Mouse (Mus musculus) embryonic facial prominence, embryonic 11.5 days (tissue): Measurements from ENCODE around the gene Gnat1. TPM values are rescaled to one million over a fixed set of nuclear protein-coding genes. Genes with fewer than 3 reads are reported as not detected.

Experiments used
- ATAC-seq: fragments of 200-750 bp; cut with Nextera tagmentation; replicated peaks from 2 replicates; pipeline ENCODE4 v1.8.0; 2017; ENCODE audit warnings: low read depth; ENCODE audit not compliant: insufficient number of reproducible peaks, low FRiP score, low TSS enrichment
- DNase-seq: peaks from one replicate; pipeline ENCODE4 v3.0.0-alpha.2; 2015; ENCODE audit warnings: low spot score
- H3K27ac ChIP-seq: fragments of 300-500 bp; sonication (generic); replicated peaks from 2 replicates; pipeline ENCODE4 v1.5.1; 2014; ENCODE audit warnings: mild to moderate bottlenecking, low read depth, low read length, control low read depth
- H3K27me3 ChIP-seq: fragments of 300-500 bp; sonication (generic); 2 replicates; pipeline ENCODE4 v1.6.1; 2014; ENCODE audit warnings: mild to moderate bottlenecking, low read length, moderate library complexity, mixed read lengths; ENCODE audit not compliant: control insufficient read depth, insufficient read depth
- H3K36me3 ChIP-seq: fragments of 300-500 bp; sonication (generic); replicated peaks from 2 replicates; pipeline ENCODE4 v1.6.1; 2014; ENCODE audit warnings: low read depth, mild to moderate bottlenecking, low read length, moderate library complexity, mixed read lengths; ENCODE audit not compliant: control insufficient read depth, insufficient read depth
- H3K4me1 ChIP-seq: fragments of 300-500 bp; sonication (generic); 2 replicates; pipeline ENCODE4 v1.6.1; 2014; ENCODE audit warnings: low read length, mixed read lengths; ENCODE audit not compliant: control insufficient read depth, insufficient read depth
- H3K4me2 ChIP-seq: fragments of 300-500 bp; sonication (generic); 2 replicates; pipeline ENCODE4 v1.6.1; 2014; ENCODE audit warnings: low read depth, mild to moderate bottlenecking, control low read depth, low read length, moderate library complexity
- H3K4me3 ChIP-seq: fragments of 300-500 bp; sonication (generic); 2 replicates; pipeline ENCODE4 v1.5.1; 2014; ENCODE audit warnings: low read depth, low read length, control low read depth
- H3K9ac ChIP-seq: fragments of 300-500 bp; sonication (generic); replicated peaks from 2 replicates; pipeline ENCODE4 v1.6.1; 2014; ENCODE audit warnings: mild to moderate bottlenecking, control low read depth, low read length
- H3K9me3 ChIP-seq: fragments of 300-500 bp; sonication (generic); replicated peaks from 2 replicates; pipeline ENCODE4 v1.6.1; 2016; ENCODE audit warnings: mild to moderate bottlenecking, low read length, inconsistent platforms, mixed read lengths; ENCODE audit not compliant: control insufficient read depth
- WGBS: fragments of 180-500 bp; shearing (Covaris S2); extraction: QIAGEN DNeasy Blood & Tissue Kit; methylation state at CpG from one replicate; pipeline ENCODE4 v1.1.7; 2014; 5-methylcytosine and 5-hydroxymethylcytosine counted together
- polyA plus RNA-seq: library from polyadenylated mRNA; unstranded; fragments of >200 nt; fragmentation: Nextera tagmentation; extraction: Ambion mirVana; gene quantifications from 2 replicates; pipeline ENCODE4 v1.2.1, GENCODE M21; 2014

The Gnat1 gene
- polyA plus RNA-seq, 1 experiment from 2014 or later, result not detected

DNA sequence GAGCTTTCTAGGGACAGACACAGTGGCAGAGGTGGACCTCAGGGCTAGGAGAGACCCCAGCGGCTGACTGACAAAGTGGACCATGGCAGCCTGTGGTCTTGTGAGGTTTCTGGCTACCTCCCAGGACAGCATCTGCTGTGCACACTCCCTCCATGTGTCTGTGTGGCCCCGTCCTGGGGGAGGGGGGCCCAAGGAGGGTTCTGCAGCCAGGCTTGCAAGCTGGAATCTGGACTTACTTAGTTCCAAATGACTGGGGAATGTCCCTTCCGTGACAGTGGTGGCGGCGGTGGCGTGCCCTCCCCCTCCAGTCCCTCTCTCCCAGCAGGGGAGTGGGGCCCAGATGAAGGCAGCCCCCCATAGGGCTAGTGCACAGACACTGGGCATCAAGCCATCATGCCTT, 37.4 kb upstream of the Gnat1 start:
- ATAC-seq, result peak; percentile 27; the same call in 1 of the 2 replicates
- no peaks in the 10 kb centered on the region for H3K36me3 ChIP-seq
- 26% methylated on average over 6 of the region's 6 CpGs for WGBS
- H3K9ac ChIP-seq, result peak overlapping the region; percentile 7; the same call in 1 of the 2 replicates
- peak; percentile 72 for DNase-seq
- peak overlapping the region; percentile 56 for H3K27ac ChIP-seq
- H3K4me1 ChIP-seq, result peaks cover 7% of the 10 kb centered on the region
- H3K27me3 ChIP-seq, result no peaks in the 10 kb centered on the region
- H3K4me3 ChIP-seq, result no peak overlapping the region
- no peak overlapping the region for H3K4me2 ChIP-seq
- no peaks in the 10 kb centered on the region for H3K9me3 ChIP-seq

DNA sequence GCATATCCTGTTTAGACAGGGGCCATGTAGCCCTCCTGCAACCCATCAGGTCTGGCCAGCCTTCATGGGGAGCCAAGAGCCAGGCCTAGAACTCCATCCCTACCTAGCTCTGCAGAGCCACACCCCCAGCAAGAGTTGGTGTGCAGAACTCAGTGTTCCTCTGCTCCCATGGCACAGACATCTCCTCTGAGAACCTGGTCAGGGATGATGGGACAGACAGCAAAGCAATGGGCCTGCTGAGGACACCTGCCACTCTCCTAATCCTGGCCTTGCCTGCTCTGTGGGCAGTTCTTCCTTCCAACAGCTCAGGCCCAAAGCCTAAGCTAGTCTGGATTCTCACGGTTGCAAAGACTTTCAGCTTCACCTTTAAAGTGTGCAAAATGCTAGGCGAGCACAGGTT, 36.1 kb upstream of the Gnat1 start:
- Histone ChIP-seq H3K9me3 (no peaks in the 10 kb centered on the region), H3K4me1 (peaks cover 7% of the 10 kb centered on the region), H3K4me2 (no peak overlapping the region), H3K4me3 (no peak overlapping the region), H3K27ac (no peak overlapping the region), H3K27me3 (no peaks in the 10 kb centered on the region), H3K9ac (no peak overlapping the region), H3K36me3 (no peaks in the 10 kb centered on the region)
- ATAC-seq (no peak), DNase-seq (no peak)
- WGBS, result 85% methylated on average over 2 of the region's 2 CpGs

DNA sequence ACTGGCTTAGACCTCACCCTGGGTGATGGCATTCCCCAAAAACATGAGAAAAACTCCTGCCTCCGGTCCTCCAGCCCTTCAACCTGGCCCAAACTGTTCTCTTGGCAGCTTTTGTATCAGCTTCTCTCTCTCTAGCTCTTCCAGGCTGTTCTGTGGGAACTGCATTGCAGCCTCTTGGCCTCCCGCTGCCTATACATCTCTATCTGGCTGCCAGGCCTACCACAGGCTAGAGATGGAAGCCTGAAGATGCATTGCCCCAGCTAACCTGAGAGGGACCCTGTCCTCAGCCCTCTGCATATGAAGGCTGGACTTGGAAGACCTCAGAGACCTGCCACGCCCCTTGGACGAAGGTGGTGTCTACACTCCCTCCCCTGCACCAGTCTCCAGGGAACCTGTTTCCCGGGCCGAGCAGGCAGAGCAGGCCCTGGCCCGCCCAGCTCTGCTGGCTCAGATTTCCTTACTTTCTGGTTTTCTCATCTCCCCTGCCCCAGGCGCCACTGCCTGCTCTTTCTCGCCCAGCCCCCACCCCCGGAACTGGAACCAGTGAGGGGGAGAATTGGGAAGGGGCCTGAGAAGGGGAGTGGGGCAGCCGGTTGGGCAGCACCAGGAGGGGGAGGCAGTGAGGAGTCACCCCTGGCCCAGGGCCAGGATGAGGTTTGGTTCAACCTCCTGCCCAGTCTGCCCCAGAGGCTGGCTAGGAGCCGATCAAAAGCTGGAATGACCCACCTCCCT, 34.9 kb upstream of the Gnat1 start:
- H3K36me3 ChIP-seq, result no peaks in the 10 kb centered on the region
- H3K4me3 ChIP-seq, result no peak overlapping the region
- no peaks in the 10 kb centered on the region for H3K9me3 ChIP-seq
- DNase-seq (peak; percentile 89), ATAC-seq (peak; percentile 75)
- peak overlapping the region; percentile 3 for H3K4me2 ChIP-seq
- H3K9ac ChIP-seq, result peak overlapping the region; percentile 1; the same call in 1 of the 2 replicates
- peaks cover 7% of the 10 kb centered on the region for H3K4me1 ChIP-seq
- H3K27me3 ChIP-seq, result no peaks in the 10 kb centered on the region
- WGBS, result 10% methylated on average over 12 of the region's 12 CpGs
- H3K27ac ChIP-seq, result peak overlapping the region; percentile 78

DNA sequence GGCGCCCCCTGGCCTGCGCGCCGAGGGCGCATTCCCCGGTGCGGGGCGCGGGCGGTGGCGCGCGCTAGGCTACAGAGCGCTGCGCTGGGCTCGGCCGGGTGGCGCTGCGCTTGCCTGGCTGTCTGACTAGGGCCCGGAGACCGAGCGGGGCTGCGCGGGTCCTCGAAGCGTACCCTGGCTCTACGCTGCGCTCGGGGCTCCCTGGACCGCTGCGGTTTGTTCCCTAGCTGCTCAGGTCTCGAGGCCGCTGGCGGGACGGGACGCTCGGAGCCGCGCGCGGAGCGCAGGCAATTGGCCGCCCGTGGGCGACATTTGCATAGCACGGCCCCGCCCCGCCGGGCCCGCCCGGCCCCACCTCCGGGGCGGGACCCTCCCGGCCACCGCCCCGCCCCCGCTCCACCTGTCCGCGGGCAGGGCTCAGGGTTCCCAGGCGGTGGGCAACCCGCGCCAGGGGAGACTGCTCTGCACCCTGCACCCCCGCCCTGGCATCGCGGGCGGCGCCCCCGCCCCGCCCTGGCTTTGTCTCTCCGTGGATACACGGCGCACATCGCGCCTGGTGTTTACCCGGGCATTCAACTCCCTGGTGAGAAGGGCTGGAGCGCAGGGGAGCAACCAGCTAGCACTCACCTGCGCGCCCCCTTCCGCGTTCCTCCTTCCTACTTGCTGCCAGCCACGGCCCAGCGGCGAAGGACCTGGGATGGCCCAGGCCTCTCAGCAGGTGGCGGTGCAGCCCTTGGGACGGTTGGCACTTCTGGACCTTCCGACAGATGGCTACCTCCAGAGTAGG, 30.4 kb upstream of the Gnat1 start, which contains the start of gene Sema3f:
TSS of gene Sema3f (minus strand) at position 779 of the 787 bp plus-strand sequence.
- Histone ChIP-seq H3K9me3 (no peaks in the 10 kb centered on the region), H3K9ac (peak within 1 kb of the TSS; percentile 97), H3K4me1 (peaks cover 17% of the 10 kb centered on the region), H3K36me3 (peaks cover 5% of the 10 kb centered on the region), H3K27me3 (no peaks in the 10 kb centered on the region), H3K4me3 (peak within 1 kb of the TSS; percentile 85), H3K27ac (peak within 1 kb of the TSS; percentile 94), H3K4me2 (peak within 1 kb of the TSS; percentile 96)
- ATAC-seq (peak; percentile 64), DNase-seq (peak; percentile 93)
- 1% methylated on average over 69 of the region's 86 CpGs for WGBS

DNA sequence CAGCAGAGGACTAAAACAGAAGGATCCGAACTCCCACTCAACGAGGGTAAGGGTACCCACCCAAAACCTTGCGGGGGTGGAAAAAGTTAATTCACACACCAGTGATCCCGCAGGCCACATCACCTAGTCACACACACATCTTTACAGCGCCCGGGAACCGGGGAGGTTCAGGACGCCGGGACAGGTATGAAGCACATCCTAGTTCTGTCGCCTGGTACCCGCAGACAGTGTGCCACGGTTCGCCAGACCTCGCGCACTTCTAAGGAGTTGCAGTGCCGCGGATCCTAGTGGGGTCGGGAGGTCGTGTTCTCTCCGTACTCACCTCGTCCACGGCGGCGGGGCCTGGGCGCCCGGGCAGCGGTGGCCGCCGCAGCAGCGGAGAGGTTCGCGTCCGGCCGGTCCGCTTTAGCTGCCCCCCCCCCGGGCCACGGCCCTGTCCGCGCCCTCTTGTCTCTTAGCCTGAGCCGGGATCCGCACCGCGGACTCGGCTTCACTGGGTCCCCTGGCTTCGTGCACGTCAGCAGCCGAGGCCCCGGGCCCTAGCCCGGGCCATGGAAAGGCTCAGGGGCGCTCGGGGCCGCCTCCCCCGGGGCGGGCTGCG, 29.7 kb upstream of the Gnat1 start:
- peaks cover 14% of the 10 kb centered on the region for H3K4me1 ChIP-seq
- peak overlapping the region; percentile 96 for H3K4me2 ChIP-seq
- no peaks in the 10 kb centered on the region for H3K27me3 ChIP-seq
- peak; percentile 35 for DNase-seq
- peaks cover 5% of the 10 kb centered on the region for H3K36me3 ChIP-seq
- ATAC-seq, result no peak
- H3K4me3 ChIP-seq, result peak overlapping the region; percentile 85
- WGBS, result under 1% methylated on average over 54 of the region's 55 CpGs
- H3K27ac ChIP-seq, result peak overlapping the region; percentile 94
- H3K9me3 ChIP-seq, result no peaks in the 10 kb centered on the region
- H3K9ac ChIP-seq, result peak overlapping the region; percentile 97

DNA sequence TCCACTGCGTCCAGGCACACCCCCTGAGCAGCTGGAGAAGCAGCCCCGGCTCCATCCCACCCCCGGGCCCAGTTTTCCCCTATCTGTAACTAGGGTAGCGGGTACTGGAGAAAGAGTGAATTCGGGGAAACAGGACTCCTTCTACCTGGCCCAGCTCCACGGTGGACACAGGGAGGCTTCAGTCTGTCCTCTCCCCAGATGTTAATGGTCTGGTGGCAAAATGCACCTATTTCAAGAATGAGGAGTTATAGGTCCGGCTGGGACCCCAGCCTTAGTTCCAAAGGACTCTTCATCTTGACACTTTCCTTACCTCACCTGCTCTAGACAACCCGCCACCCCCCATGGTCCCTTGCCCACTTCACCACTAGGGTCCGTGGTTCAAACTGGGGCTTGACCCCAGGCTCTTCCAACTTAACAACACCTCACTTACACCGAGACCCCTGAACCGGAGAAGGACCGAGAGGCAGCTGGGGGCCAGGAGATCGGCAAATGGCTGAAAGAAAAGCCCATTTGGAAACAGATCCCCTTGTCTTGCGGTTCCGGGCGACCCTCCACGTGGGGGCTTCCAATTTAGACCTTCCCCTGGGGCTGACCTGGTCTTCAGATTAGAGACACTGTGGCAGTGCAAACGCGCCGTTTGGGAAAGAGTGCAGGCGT, 29.1 kb upstream of the Gnat1 start:
- peak overlapping the region; percentile 94 for H3K27ac ChIP-seq
- peak overlapping the region; percentile 85 for H3K4me3 ChIP-seq
- H3K36me3 ChIP-seq, result peaks cover 5% of the 10 kb centered on the region
- ATAC-seq (no peak), DNase-seq (peak; percentile 25)
- no peaks in the 10 kb centered on the region for H3K9me3 ChIP-seq
- H3K27me3 ChIP-seq, result no peaks in the 10 kb centered on the region
- H3K9ac ChIP-seq, result peak overlapping the region; percentile 97
- under 1% methylated on average over 21 of the region's 21 CpGs for WGBS
- H3K4me2 ChIP-seq, result peak overlapping the region; percentile 96
- H3K4me1 ChIP-seq, result peaks cover 14% of the 10 kb centered on the region

DNA sequence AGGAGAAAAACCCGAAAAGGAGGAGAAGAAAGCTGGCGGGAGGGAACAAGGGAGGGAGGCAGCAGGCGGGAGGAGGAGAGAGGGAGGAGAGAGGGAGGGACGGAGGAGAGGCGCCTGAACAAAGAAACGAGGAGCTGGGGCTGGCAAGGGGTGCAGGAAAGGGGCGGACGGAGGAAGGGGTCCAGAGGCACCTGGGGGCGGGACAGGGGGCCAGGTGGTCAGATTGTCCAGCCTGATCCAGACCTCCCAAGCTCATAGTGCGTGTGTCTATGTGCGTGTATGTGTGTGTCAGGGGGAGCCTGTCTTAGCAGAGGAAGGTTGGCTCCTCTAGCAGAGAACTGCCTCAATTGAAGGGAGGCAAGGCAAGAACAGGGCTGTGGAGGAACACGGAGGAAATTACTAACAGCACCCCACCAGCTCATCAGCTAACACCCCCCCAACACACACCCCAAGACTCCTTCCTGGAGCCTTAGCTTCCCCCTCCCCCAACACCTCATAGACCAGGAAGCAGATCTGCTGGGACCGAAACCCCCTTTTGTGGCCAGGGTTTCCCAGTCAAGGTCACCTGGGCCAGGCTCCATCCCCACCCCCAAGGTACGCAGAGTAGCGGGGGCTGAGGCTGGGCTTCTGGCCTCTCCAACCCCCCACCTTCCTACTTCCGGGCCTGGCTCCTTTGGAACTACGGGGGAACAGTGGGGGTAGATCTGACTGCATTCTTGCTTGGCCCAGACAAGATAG, 28.4 kb upstream of the Gnat1 start:
- peaks cover 15% of the 10 kb centered on the region for H3K4me1 ChIP-seq
- peak overlapping the region; percentile 85 for H3K4me3 ChIP-seq
- peak overlapping the region; percentile 97 for H3K9ac ChIP-seq
- H3K4me2 ChIP-seq, result peak overlapping the region; percentile 96
- H3K27ac ChIP-seq, result peak overlapping the region; percentile 91
- H3K36me3 ChIP-seq, result peaks cover 5% of the 10 kb centered on the region
- peak; percentile 73 for DNase-seq
- H3K9me3 ChIP-seq, result no peaks in the 10 kb centered on the region
- 0% methylated on average over 17 of the region's 17 CpGs for WGBS
- no peaks in the 10 kb centered on the region for H3K27me3 ChIP-seq
- ATAC-seq, result 0 out of 2 replicates have a peak, but pooled peaks have one; percentile 19
